In the genomic region with DNA sequence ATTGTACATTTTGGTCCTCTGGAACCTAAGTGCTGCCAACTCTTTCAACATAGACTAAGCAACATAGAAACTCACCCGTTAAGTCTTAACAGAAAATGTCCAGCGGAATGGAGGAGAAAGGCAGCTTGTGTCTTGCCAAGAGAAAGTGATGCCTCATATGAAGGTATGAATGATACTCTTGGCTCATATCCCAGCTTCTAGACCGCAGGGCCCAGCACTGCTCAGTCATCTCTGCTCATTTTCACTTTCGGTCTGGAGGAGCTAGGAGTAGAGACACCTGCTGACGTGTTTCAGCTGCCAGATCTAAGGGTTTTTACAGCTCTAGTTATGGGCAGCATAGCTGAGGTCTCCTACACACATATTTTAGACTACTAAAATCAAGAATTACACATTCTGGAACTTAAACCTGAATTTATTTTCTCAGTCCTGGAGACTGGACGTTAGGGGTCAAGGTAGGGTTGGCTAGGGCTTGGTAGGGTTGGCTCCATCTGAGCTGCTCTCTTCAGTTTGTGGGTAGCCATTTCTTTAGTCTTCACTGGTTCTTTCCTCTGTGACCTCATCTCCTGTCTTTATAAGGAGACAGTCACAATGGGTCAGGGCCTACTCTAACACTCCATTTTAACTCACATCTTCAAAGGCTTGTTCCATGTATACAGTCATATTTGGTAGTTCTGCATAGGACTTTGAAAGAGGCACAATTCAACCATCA, we compare ENCODE assay signal across 12 mouse cellular contexts.
A peak's percentile ranks its signal among the peaks of the same experiment; 100 is the strongest.
DNase-seq lines count a peak whose midpoint lies in the region; ATAC-seq and TF ChIP-seq lines count a peak whose summit lies in the region.
"Had no signal": no experiment of that assay in that cellular context is flagged by ENCODE, and none has a peak within 500 bp of the region (broad histone marks: within the 10 kb centered on the region; RNA-seq: fewer than 3 reads in every experiment).

No protein-coding gene starts in this region.

- 73% methylated on average over 6 of the region's 6 CpGs for WGBS in limb, embryonic 13.5 days
- 88% methylated on average over 6 of the region's 6 CpGs for WGBS in limb, embryonic 10.5 days
- 60% methylated on average over 6 of the region's 6 CpGs for WGBS in stomach, postnatal 0 days

- no peak overlapping the region for H3K4me2 ChIP-seq in limb, embryonic 13.5 days (replicated peaks)
- H3K4me2 ChIP-seq in stomach, postnatal 0 days (replicated peaks; ENCODE audit: low read depth): no peak overlapping the region
- H3K4me2 ChIP-seq: midbrain, embryonic 13.5 days had no signal

- no peak for TF ChIP-seq EP300 in stomach, postnatal 0 days (optimal IDR thresholded peaks at IDR 0.05)

- H3K4me1 ChIP-seq in limb, embryonic 13.5 days: no peaks in the 10 kb centered on the region
- H3K4me1 ChIP-seq in limb, embryonic 10.5 days: no peaks in the 10 kb centered on the region; the same call in none of the 2 replicates
- no peaks in the 10 kb centered on the region for H3K4me1 ChIP-seq in stomach, postnatal 0 days (replicated peaks; ENCODE audit: control insufficient read depth, insufficient read depth)
- H3K4me1 ChIP-seq: midbrain, embryonic 13.5 days had no signal

- intact Hi-C loops in gastrocnemius, postnatal 14 days (cut with DNase I; ENCODE audit: low total_unique reads): loop anchor here (10.0 kb wide), 1 partner anchor 165 kb away; no protein-coding TSS in a partner anchor

- no peak for TF ChIP-seq CTCF in stomach, postnatal 0 days (IDR thresholded peaks at IDR 0.05; ENCODE audit: low read depth)

- no peak overlapping the region for H3K4me3 ChIP-seq in limb, embryonic 13.5 days
- H3K4me3 ChIP-seq in limb, embryonic 10.5 days: no peak overlapping the region
- H3K4me3 ChIP-seq in stomach, postnatal 0 days (ENCODE audit: low read depth, low read length): no peak overlapping the region
- H3K4me3 ChIP-seq: midbrain, embryonic 13.5 days had no signal

- H3K27ac ChIP-seq in limb, embryonic 13.5 days: no peak overlapping the region
- no peak overlapping the region for H3K27ac ChIP-seq in limb, embryonic 10.5 days
- no peak overlapping the region for H3K27ac ChIP-seq in stomach, postnatal 0 days (replicated peaks)
- H3K27ac ChIP-seq: midbrain, embryonic 13.5 days had no signal

- no peaks in the 10 kb centered on the region for H3K36me3 ChIP-seq in limb, embryonic 13.5 days
- H3K36me3 ChIP-seq in limb, embryonic 10.5 days: no peaks in the 10 kb centered on the region
- H3K36me3 ChIP-seq in stomach, postnatal 0 days (ENCODE audit: control insufficient read depth, insufficient read depth, low read length): no peaks in the 10 kb centered on the region
- H3K36me3 ChIP-seq: midbrain, embryonic 13.5 days had no signal

- ATAC-seq in limb, embryonic 13.5 days (ENCODE audit: low FRiP score, low read depth): peak; percentile 62
- peak; percentile 65; the same call in 1 of the 2 replicates for ATAC-seq in stomach, postnatal 0 days (ENCODE audit: low FRiP score, low TSS enrichment)
- ATAC-seq: forebrain, embryonic 16.5 days; intestine, postnatal 0 days; midbrain, embryonic 13.5 days had no signal

- no peaks in the 10 kb centered on the region for H3K27me3 ChIP-seq in limb, embryonic 13.5 days
- H3K27me3 ChIP-seq in limb, embryonic 10.5 days (ENCODE audit: low read depth, poor library complexity, severe bottlenecking): no peaks in the 10 kb centered on the region
- no peaks in the 10 kb centered on the region for H3K27me3 ChIP-seq in stomach, postnatal 0 days (ENCODE audit: control insufficient read depth, insufficient read depth, low read length)
- H3K27me3 ChIP-seq: midbrain, embryonic 13.5 days had no signal

- DNase-seq in limb, embryonic 10.5 days (ENCODE audit: low spot score): no peak
- DNase-seq in adipocyte (ENCODE audit: low spot score): peak; percentile 67
- DNase-seq in induced T-regulatory cell, adult 2 months (ENCODE audit: low read depth): peak; percentile 86
- no peak for DNase-seq in stomach, postnatal 0 days (ENCODE audit: low spot score)
- DNase-seq in ovary, postnatal 14 days (ENCODE audit: low spot score): no peak
- DNase-seq in testis, postnatal 14 days (ENCODE audit: low spot score): no peak
- no peak for DNase-seq in gastrocnemius, postnatal 14 days
- DNase-seq: right cerebral cortex, postnatal 4 days had no signal

- no peak overlapping the region for H3K9ac ChIP-seq in limb, embryonic 13.5 days
- H3K9ac ChIP-seq in stomach, postnatal 0 days (ENCODE audit: low read length): no peak overlapping the region
- H3K9ac ChIP-seq: midbrain, embryonic 13.5 days had no signal

- no peaks in the 10 kb centered on the region for H3K9me3 ChIP-seq in limb, embryonic 13.5 days
- no peaks in the 10 kb centered on the region for H3K9me3 ChIP-seq in limb, embryonic 10.5 days (replicated peaks)
- no peaks in the 10 kb centered on the region for H3K9me3 ChIP-seq in stomach, postnatal 0 days (ENCODE audit: control insufficient read depth, low read length)
- H3K9me3 ChIP-seq: midbrain, embryonic 13.5 days had no signal

Comparison
In these comparisons a context has a peak if more than half of its experiments do, and no peak if none do; other contexts are left out.
1. DNase-seq: peak in adipocyte (single experiment) and induced T-regulatory cell, adult 2 months (single experiment); none in limb, embryonic 10.5 days (single experiment), stomach, postnatal 0 days (single experiment), ovary, postnatal 14 days (single experiment), testis, postnatal 14 days (single experiment) and gastrocnemius, postnatal 14 days (single experiment).